Mouse (Mus musculus) G1E (cell line): Measurements from ENCODE around the gene Cacna1s.

Experiments
- CTCF ChIP-seq: IDR thresholded peaks from 2 replicates; pipeline ENCODE4 v1.5.1; 2012; ENCODE audit warnings: low read depth, low read length, inconsistent platforms, mixed read lengths
- GATA1 ChIP-seq: IDR thresholded peaks from 2 replicates; pipeline ENCODE4 v1.6.1; 2012; ENCODE audit warnings: borderline replicate concordance, low read length, inconsistent platforms, mixed read lengths
- POLR2AphosphoS5 ChIP-seq: IDR thresholded peaks from 2 replicates; pipeline ENCODE4 v1.6.1; 2012; ENCODE audit warnings: low read depth, low read length, inconsistent platforms; ENCODE audit not compliant: insufficient replicate concordance
- TAL1 ChIP-seq: conservative IDR thresholded peaks from 2 replicates; pipeline ENCODE4 v1.6.1; 2012; ENCODE audit warnings: low read depth, low read length, inconsistent platforms, mixed read lengths

DNA sequence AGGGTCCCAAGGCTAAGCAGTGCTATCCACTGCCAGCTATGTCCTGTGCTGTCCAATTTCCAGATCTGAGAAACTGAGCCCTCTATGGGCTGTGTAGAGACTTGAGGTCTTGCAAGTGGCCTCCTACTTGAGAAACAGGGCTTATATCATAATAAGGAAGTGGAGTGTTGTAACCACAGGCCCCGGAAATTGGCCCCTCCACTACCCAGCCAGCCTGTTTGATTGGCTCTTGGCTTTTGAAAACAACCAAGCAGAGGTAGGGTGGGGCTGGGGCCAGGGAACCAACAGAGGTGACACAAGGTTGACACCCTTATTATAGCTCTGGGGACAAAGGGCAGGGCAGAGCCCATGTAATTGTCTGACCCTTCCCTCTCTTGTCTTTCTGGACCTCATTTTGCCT is 82.5 kb downstream of the Cacna1s start:
- TF ChIP-seq CTCF: no peak
- TF ChIP-seq POLR2AphosphoS5: no peak
- TF ChIP-seq TAL1: no peak
- no peak for TF ChIP-seq GATA1
